Mouse (Mus musculus): ENCODE results near the gene Ech1. TPM values are rescaled to one million over a fixed set of nuclear protein-coding genes. Genes with fewer than 3 reads are reported as not detected.

Ech1 gene
- polyA plus RNA-seq (2015; fragmentation: Nextera tagmentation; extraction: Ambion mirVana) = 135 and 151 TPM in 2 replicates

GRCm38 (mm10) chr7:28824941-28825685 lies at the start of gene Ech1:
TSS of gene Ech1 (plus strand) at chr7:28825217.

GRCm38 (mm10) chr7:28788307-28789195 lies 36.5 kb upstream of the Ech1 start, which contains the start of gene Rinl:
TSS of gene Rinl (plus strand) at chr7:28788969.

GRCm38 (mm10) chr7:28808221-28808941 lies 16.6 kb upstream of the Ech1 start, which contains the start of gene Hnrnpl:
TSS of gene Hnrnpl (plus strand) at chr7:28808541.

GRCm38 (mm10) chr7:28833723-28834347 lies 8.8 kb downstream of the Ech1 start, which contains the start of gene Lgals4:
TSS of gene Lgals4 (plus strand) at chr7:28833854.

GRCm38 (mm10) chr7:28863540-28863939 lies 38.5 kb downstream of the Ech1 start, which contains the start of gene Lgals7:
TSS of gene Lgals7 (plus strand) at chr7:28863853.

GRCm38 (mm10) chr7:28881199-28881598 lies 56.2 kb downstream of the Ech1 start, which contains the start of gene Capn12:
TSS of gene Capn12 (plus strand) at chr7:28881422.

Other genes with a start within 250 kb of the Ech1 start
- 16.1 and 19.3 TPM in 2 replicates for gene Samd4b, start 227.1 kb upstream of the Ech1 start, polyA plus RNA-seq (2015; fragmentation: Nextera tagmentation; extraction: Ambion mirVana)
- 12.0 and 12.5 TPM in 2 replicates for gene Pak4, start 227.0 kb upstream of the Ech1 start, polyA plus RNA-seq (2015; fragmentation: Nextera tagmentation; extraction: Ambion mirVana)
- 0.40 and 0.52 TPM in 2 replicates for gene Acp7, start 193.9 kb upstream of the Ech1 start, polyA plus RNA-seq (2015; fragmentation: Nextera tagmentation; extraction: Ambion mirVana)
- gene Fbxo27, start 132.4 kb upstream of the Ech1 start, polyA plus RNA-seq (2015; fragmentation: Nextera tagmentation; extraction: Ambion mirVana) = 13.1 and 15.8 TPM in 2 replicates
- gene Fbxo17, start 108.4 kb upstream of the Ech1 start, polyA plus RNA-seq (2015; fragmentation: Nextera tagmentation; extraction: Ambion mirVana) = 5.9 and 6.1 TPM in 2 replicates
- 125 and 130 TPM in 2 replicates for gene Mrps12, start 83.4 kb upstream of the Ech1 start, polyA plus RNA-seq (2015; fragmentation: Nextera tagmentation; extraction: Ambion mirVana)
- gene Sars2, start 83.2 kb upstream of the Ech1 start, polyA plus RNA-seq (2015; fragmentation: Nextera tagmentation; extraction: Ambion mirVana) = 18.5 and 21.8 TPM in 2 replicates
- gene Ccer2, start 69.0 kb upstream of the Ech1 start, polyA plus RNA-seq (2015; fragmentation: Nextera tagmentation; extraction: Ambion mirVana) = 1.5 and 2.1 TPM in 2 replicates
- gene Sirt2, start 58.5 kb upstream of the Ech1 start, polyA plus RNA-seq (2015; fragmentation: Nextera tagmentation; extraction: Ambion mirVana) = 154 and 178 TPM in 2 replicates
- gene Nfkbib, start 57.7 kb upstream of the Ech1 start, polyA plus RNA-seq (2015; fragmentation: Nextera tagmentation; extraction: Ambion mirVana) = 77.9 and 82.5 TPM in 2 replicates
- 2.5 TPM in 2 replicates for gene Rinl, start 36.2 kb upstream of the Ech1 start, polyA plus RNA-seq (2015; fragmentation: Nextera tagmentation; extraction: Ambion mirVana)
- gene Hnrnpl, start 16.7 kb upstream of the Ech1 start, polyA plus RNA-seq (2015; fragmentation: Nextera tagmentation; extraction: Ambion mirVana) = 155 and 161 TPM in 2 replicates
- 6.1 and 7.7 TPM in 2 replicates for gene Lgals4, start 8.6 kb downstream of the Ech1 start, polyA plus RNA-seq (2015; fragmentation: Nextera tagmentation; extraction: Ambion mirVana)
- gene Lgals7, start 38.6 kb downstream of the Ech1 start, polyA plus RNA-seq (2015; fragmentation: Nextera tagmentation; extraction: Ambion mirVana) = 3.5 and 4.3 TPM in 2 replicates
- gene Capn12, start 56.2 kb downstream of the Ech1 start, polyA plus RNA-seq (2015; fragmentation: Nextera tagmentation; extraction: Ambion mirVana) = 0.43 and 0.56 TPM in 2 replicates
- 110 and 120 TPM in 2 replicates for gene Actn4, start 137.1 kb downstream of the Ech1 start, polyA plus RNA-seq (2015; fragmentation: Nextera tagmentation; extraction: Ambion mirVana)
- 307 and 320 TPM in 2 replicates for gene Eif3k, start 156.6 kb downstream of the Ech1 start, polyA plus RNA-seq (2015; fragmentation: Nextera tagmentation; extraction: Ambion mirVana)
- gene Map4k1, start 156.8 kb downstream of the Ech1 start, polyA plus RNA-seq (2015; fragmentation: Nextera tagmentation; extraction: Ambion mirVana) = 11.8 and 12.8 TPM in 2 replicates